Comparison of ENCODE assay signal across 17 mouse cellular contexts in genomic region chr11:106598339-106598738, GRCm38 (mm10). TPM values are rescaled to one million over a fixed set of nuclear protein-coding genes. Genes with fewer than 3 reads are reported as not detected.
DNase-seq lines count a peak whose midpoint lies in the region; ATAC-seq and TF ChIP-seq lines count a peak whose summit lies in the region.
"Had no signal": no experiment of that assay in that cellular context is flagged by ENCODE, and none has a peak within 500 bp of the region (broad histone marks: within the 10 kb centered on the region; RNA-seq: fewer than 3 reads in every experiment).

No protein-coding gene starts in this region.

- no peak for TF ChIP-seq CTCF in gastrocnemius, adult 2 months (IDR thresholded peaks at IDR 0.05)

- H3K27ac ChIP-seq in gastrocnemius, adult 2 months = peak overlapping the region; percentile 78
- H3K27ac ChIP-seq in intestine, embryonic 16.5 days (ENCODE audit: low read length) = no peak overlapping the region
- no peak overlapping the region for H3K27ac ChIP-seq in heart, embryonic 10.5 days
- H3K27ac ChIP-seq: embryonic facial prominence, embryonic 13.5 days; intestine, embryonic 15.5 days; midbrain, embryonic 15.5 days; stomach, embryonic 15.5 days had no signal

- WGBS in intestine, embryonic 16.5 days = 83% methylated on average over 6 of the region's 6 CpGs
- WGBS in heart, embryonic 10.5 days = 52% methylated on average over 6 of the region's 6 CpGs

- 0 out of 2 replicates have a peak, but pooled peaks cover 3% of the 10 kb centered on the region for H3K4me1 ChIP-seq in intestine, embryonic 16.5 days (ENCODE audit: control insufficient read depth, insufficient read depth, low read length)
- peaks cover 55% of the 10 kb centered on the region for H3K4me1 ChIP-seq in heart, embryonic 10.5 days
- H3K4me1 ChIP-seq: midbrain, embryonic 15.5 days; stomach, embryonic 15.5 days had no signal

- H3K36me3 ChIP-seq in intestine, embryonic 16.5 days (ENCODE audit: control insufficient read depth, insufficient read depth, low read length) = no peaks in the 10 kb centered on the region
- peaks cover 2% of the 10 kb centered on the region; the same call in 1 of the 2 replicates for H3K36me3 ChIP-seq in heart, embryonic 10.5 days
- H3K36me3 ChIP-seq: embryonic facial prominence, embryonic 13.5 days; intestine, embryonic 15.5 days; midbrain, embryonic 15.5 days; stomach, embryonic 15.5 days had no signal

- no peaks in the 10 kb centered on the region for H3K27me3 ChIP-seq in intestine, embryonic 16.5 days (replicated peaks; ENCODE audit: control insufficient read depth, insufficient read depth, low read length)
- H3K27me3 ChIP-seq in heart, embryonic 10.5 days (ENCODE audit: insufficient read depth, poor library complexity, severe bottlenecking) = no peaks in the 10 kb centered on the region
- H3K27me3 ChIP-seq: embryonic facial prominence, embryonic 13.5 days; intestine, embryonic 15.5 days; midbrain, embryonic 15.5 days; Patski; stomach, embryonic 15.5 days had no signal

- ATAC-seq in common myeloid progenitor, adult 5-6 weeks (replicated peaks; ENCODE audit: low read depth, poor library complexity, severe bottlenecking) = peak; percentile 97
- peak; percentile 80 for ATAC-seq in megakaryocyte, adult 5-6 weeks (ENCODE audit: poor library complexity, severe bottlenecking)
- no peak for ATAC-seq in intestine, embryonic 16.5 days
- ATAC-seq: forebrain, embryonic 14.5 days; intestine, embryonic 15.5 days; midbrain, embryonic 15.5 days; Patski had no signal

- no peaks in the 10 kb centered on the region for H3K9me3 ChIP-seq in intestine, embryonic 16.5 days (ENCODE audit: control insufficient read depth, low read length)
- H3K9me3 ChIP-seq in heart, embryonic 10.5 days = no peaks in the 10 kb centered on the region
- H3K9me3 ChIP-seq: embryonic facial prominence, embryonic 13.5 days; intestine, embryonic 15.5 days; midbrain, embryonic 15.5 days; stomach, embryonic 15.5 days had no signal

- H3K4me2 ChIP-seq in intestine, embryonic 16.5 days (ENCODE audit: low read depth, low read length) = no peak overlapping the region
- H3K4me2 ChIP-seq: embryonic facial prominence, embryonic 13.5 days; intestine, embryonic 15.5 days; midbrain, embryonic 15.5 days; stomach, embryonic 15.5 days had no signal

- intact Hi-C loops in gastrocnemius, adult 2 months (cut with DNase I) = no loop called here
- intact Hi-C loops in gastrocnemius, postnatal 14 days (cut with DNase I; ENCODE audit: low total_unique reads) = no loop called here
- intact Hi-C loops in left cerebral cortex, postnatal 25 days (cut with DNase I) = no loop called here

- no peak overlapping the region for H3K4me3 ChIP-seq in gastrocnemius, adult 2 months
- H3K4me3 ChIP-seq in intestine, embryonic 16.5 days (ENCODE audit: low read length) = no peak overlapping the region
- H3K4me3 ChIP-seq in heart, embryonic 10.5 days = no peak overlapping the region
- H3K4me3 ChIP-seq: embryonic facial prominence, embryonic 13.5 days; intestine, embryonic 15.5 days; midbrain, embryonic 15.5 days; stomach, embryonic 15.5 days had no signal

- H3K9ac ChIP-seq in intestine, embryonic 16.5 days (ENCODE audit: low read depth, low read length) = no peak overlapping the region
- H3K9ac ChIP-seq: embryonic facial prominence, embryonic 13.5 days; intestine, embryonic 15.5 days; midbrain, embryonic 15.5 days; stomach, embryonic 15.5 days had no signal

- peak; percentile 66 for DNase-seq in gastrocnemius, adult 2 months
- no peak for DNase-seq in gastrocnemius, postnatal 14 days
- DNase-seq in 416B (ENCODE audit: low read depth) = peak; percentile 96
- no peak for DNase-seq in left cerebral cortex, postnatal 25 days (ENCODE audit: low spot score in 2 of 2)
- DNase-seq in heart, embryonic 10.5 days (ENCODE audit: low spot score) = no peak
- DNase-seq: cerebellum, postnatal 10 days; heart, postnatal 14 days; right cerebral cortex, postnatal 14 days had no signal

RNA-seq across cellular contexts. Expression of gene Tex2, which starts 14.9 kb away (rescaled TPM):
- 10 to 100 TPM; 59.2 to 65.5 TPM for total RNA-seq in gastrocnemius, adult 2 months (2021)
- total RNA-seq in gastrocnemius, postnatal 14 days (2021) = 10 to 100 TPM; 25.2 to 26.5 TPM
- total RNA-seq in common myeloid progenitor, adult 5-6 weeks (2017) = 44.1 and 54.8 TPM in 2 replicates
- 27.4 and 30.3 TPM in 2 replicates for total RNA-seq in megakaryocyte, adult 5-6 weeks (2015)
- total RNA-seq in megakaryocyte, adult 5-6 weeks (2017) = 39.8 and 43.5 TPM in 2 replicates
- total RNA-seq in left cerebral cortex, postnatal 25 days (2021) = 100 to 1,000 TPM; 116 to 117 TPM
- polyA plus RNA-seq in intestine, embryonic 16.5 days (2015; fragmentation: Nextera tagmentation; extraction: Ambion mirVana) = 11.7 and 14.2 TPM in 2 replicates
- polyA plus RNA-seq in heart, embryonic 10.5 days (2016; fragmentation: Nextera tagmentation; extraction: Ambion mirVana) = 12.5 and 17.9 TPM in 2 replicates

Comparison
In these comparisons a context has a peak if more than half of its experiments do, and no peak if none do; other contexts are left out.
1. DNase-seq: peak in gastrocnemius, adult 2 months (single experiment) and 416B (single experiment); none in gastrocnemius, postnatal 14 days (single experiment), left cerebral cortex, postnatal 25 days (0 of 2) and heart, embryonic 10.5 days (single experiment).